Mouse (Mus musculus): Measurements from ENCODE around the gene H6pd. TPM values are rescaled to one million over a fixed set of nuclear protein-coding genes. Genes with fewer than 3 reads are reported as not detected.
A peak's percentile ranks its signal among the peaks of the same experiment; 100 is the strongest.

H6pd gene
- polyA plus RNA-seq, 1 experiment from 2014 or later = 2.0 TPM

GRCm38 (mm10) chr4:149988301-149988700 is 20.5 kb downstream of the H6pd start:
- H3K4me3 ChIP-seq (ENCODE audit: low read depth, low read length) = no peak overlapping the region
- H3K27ac ChIP-seq (ENCODE audit: low read depth, low read length) = peak overlapping the region; percentile 66; the same call in 1 of the 2 replicates
- H3K4me1 ChIP-seq (ENCODE audit: control insufficient read depth, insufficient read depth, low read length) = peaks cover 19% of the 10 kb centered on the region
- no peaks in the 10 kb centered on the region for H3K27me3 ChIP-seq (ENCODE audit: control insufficient read depth, insufficient read depth, low read length)
- H3K9me3 ChIP-seq (ENCODE audit: control insufficient read depth, low read length) = no peaks in the 10 kb centered on the region
- WGBS = 75% methylated on average over 6 of the region's 6 CpGs
- peak overlapping the region; percentile 46 for H3K4me2 ChIP-seq (ENCODE audit: low read depth, low read length)
- ATAC-seq (ENCODE audit: low read depth) = no peak
- H3K36me3 ChIP-seq (ENCODE audit: control insufficient read depth, insufficient read depth, low read length) = no peaks in the 10 kb centered on the region
- H3K9ac ChIP-seq (replicated peaks; ENCODE audit: low read depth, low read length) = no peak overlapping the region

GRCm38 (mm10) chr4:149986671-149987417 is 22.0 kb downstream of the H6pd start:
- no peak for ATAC-seq (ENCODE audit: low read depth)
- H3K9me3 ChIP-seq (ENCODE audit: control insufficient read depth, low read length) = no peaks in the 10 kb centered on the region
- WGBS = 84% methylated on average over 10 of the region's 10 CpGs

GRCm38 (mm10) chr4:149983921-149984645 is 24.7 kb downstream of the H6pd start:
- no peak for ATAC-seq (ENCODE audit: low read depth)
- 94% methylated on average over 23 of the region's 23 CpGs for WGBS

More at GRCm38 (mm10) chr4:149986671-149987417, 22.0 kb downstream of the H6pd start:
- H3K4me2 ChIP-seq (ENCODE audit: low read depth, low read length) = no peak overlapping the region
- H3K27ac ChIP-seq (ENCODE audit: low read depth, low read length) = no peak overlapping the region
- no peaks in the 10 kb centered on the region for H3K27me3 ChIP-seq (ENCODE audit: control insufficient read depth, insufficient read depth, low read length)
- no peak overlapping the region for H3K4me3 ChIP-seq (ENCODE audit: low read depth, low read length)
- H3K4me1 ChIP-seq (ENCODE audit: control insufficient read depth, insufficient read depth, low read length) = peaks cover 19% of the 10 kb centered on the region
- no peak overlapping the region for H3K9ac ChIP-seq (replicated peaks; ENCODE audit: low read depth, low read length)
- no peaks in the 10 kb centered on the region for H3K36me3 ChIP-seq (ENCODE audit: control insufficient read depth, insufficient read depth, low read length)

GRCm38 (mm10) chr4:149982154-149982553 is 26.7 kb downstream of the H6pd start:
- Histone ChIP-seq H3K4me2 (ENCODE audit: low read depth, low read length) (no peak overlapping the region), H3K27me3 (ENCODE audit: control insufficient read depth, insufficient read depth, low read length) (no peaks in the 10 kb centered on the region), H3K4me3 (ENCODE audit: low read depth, low read length) (no peak overlapping the region), H3K27ac (ENCODE audit: low read depth, low read length) (no peak overlapping the region), H3K9me3 (ENCODE audit: control insufficient read depth, low read length) (no peaks in the 10 kb centered on the region), H3K4me1 (ENCODE audit: control insufficient read depth, insufficient read depth, low read length) (no peaks in the 10 kb centered on the region; the same call in 1 of the 2 replicates), H3K36me3 (ENCODE audit: control insufficient read depth, insufficient read depth, low read length) (no peaks in the 10 kb centered on the region), H3K9ac (replicated peaks; ENCODE audit: low read depth, low read length) (no peak overlapping the region)
- WGBS = 82% methylated on average over 15 of the region's 15 CpGs
- no peak for ATAC-seq (ENCODE audit: low read depth)

More at GRCm38 (mm10) chr4:149983921-149984645, 24.7 kb downstream of the H6pd start:
- Histone ChIP-seq H3K27ac (ENCODE audit: low read depth, low read length) (no peak overlapping the region), H3K4me1 (ENCODE audit: control insufficient read depth, insufficient read depth, low read length) (peaks cover 2% of the 10 kb centered on the region), H3K4me3 (ENCODE audit: low read depth, low read length) (no peak overlapping the region), H3K9ac (replicated peaks; ENCODE audit: low read depth, low read length) (no peak overlapping the region), H3K9me3 (ENCODE audit: control insufficient read depth, low read length) (no peaks in the 10 kb centered on the region), H3K27me3 (ENCODE audit: control insufficient read depth, insufficient read depth, low read length) (no peaks in the 10 kb centered on the region), H3K36me3 (ENCODE audit: control insufficient read depth, insufficient read depth, low read length) (no peaks in the 10 kb centered on the region), H3K4me2 (ENCODE audit: low read depth, low read length) (no peak overlapping the region)

- Histone ChIP-seq H3K4me1 (ENCODE audit: control insufficient read depth, insufficient read depth, low read length) (no peaks in the 10 kb centered on the region; the same call in 1 of the 2 replicates), H3K4me2 (ENCODE audit: low read depth, low read length) (peak overlapping the region; percentile 21; the same call in 1 of the 2 replicates), H3K9ac (replicated peaks; ENCODE audit: low read depth, low read length) (0 out of 2 replicates have a peak overlapping the region, but pooled peaks have one; percentile 2), H3K9me3 (ENCODE audit: control insufficient read depth, low read length) (no peaks in the 10 kb centered on the region), H3K27ac (ENCODE audit: low read depth, low read length) (no peak overlapping the region), H3K4me3 (ENCODE audit: low read depth, low read length) (no peak overlapping the region), H3K27me3 (ENCODE audit: control insufficient read depth, insufficient read depth, low read length) (no peaks in the 10 kb centered on the region), H3K36me3 (ENCODE audit: control insufficient read depth, insufficient read depth, low read length) (no peaks in the 10 kb centered on the region)
- WGBS = 2% methylated on average over 12 of the region's 12 CpGs
- ATAC-seq (ENCODE audit: low read depth) = peak; percentile 57; the same call in 1 of the 2 replicates
Observed at GRCm38 (mm10) chr4:149979819-149980308, 29.0 kb downstream of the H6pd start.

GRCm38 (mm10) chr4:149978820-149979219 is 30.0 kb downstream of the H6pd start:
- Histone ChIP-seq H3K4me2 (ENCODE audit: low read depth, low read length) (no peak overlapping the region), H3K27me3 (ENCODE audit: control insufficient read depth, insufficient read depth, low read length) (no peaks in the 10 kb centered on the region), H3K9me3 (ENCODE audit: control insufficient read depth, low read length) (no peaks in the 10 kb centered on the region), H3K27ac (ENCODE audit: low read depth, low read length) (no peak overlapping the region), H3K4me1 (ENCODE audit: control insufficient read depth, insufficient read depth, low read length) (no peaks in the 10 kb centered on the region; the same call in 1 of the 2 replicates), H3K9ac (replicated peaks; ENCODE audit: low read depth, low read length) (no peak overlapping the region), H3K4me3 (ENCODE audit: low read depth, low read length) (no peak overlapping the region), H3K36me3 (ENCODE audit: control insufficient read depth, insufficient read depth, low read length) (no peaks in the 10 kb centered on the region)
- 88% methylated on average over 2 of the region's 2 CpGs for WGBS
- no peak for ATAC-seq (ENCODE audit: low read depth)

GRCm38 (mm10) chr4:149977801-149978544 is 30.9 kb downstream of the H6pd start:
- H3K27me3 ChIP-seq (ENCODE audit: control insufficient read depth, insufficient read depth, low read length) = no peaks in the 10 kb centered on the region
- no peak overlapping the region for H3K9ac ChIP-seq (replicated peaks; ENCODE audit: low read depth, low read length)
- no peaks in the 10 kb centered on the region; the same call in 1 of the 2 replicates for H3K4me1 ChIP-seq (ENCODE audit: control insufficient read depth, insufficient read depth, low read length)
- no peak overlapping the region for H3K4me3 ChIP-seq (ENCODE audit: low read depth, low read length)
- H3K9me3 ChIP-seq (ENCODE audit: control insufficient read depth, low read length) = no peaks in the 10 kb centered on the region
- no peaks in the 10 kb centered on the region for H3K36me3 ChIP-seq (ENCODE audit: control insufficient read depth, insufficient read depth, low read length)
- no peak overlapping the region for H3K4me2 ChIP-seq (ENCODE audit: low read depth, low read length)
- ATAC-seq (ENCODE audit: low read depth) = peak; percentile 62; the same call in 1 of the 2 replicates
- WGBS = 49% methylated on average over 17 of the region's 17 CpGs
- H3K27ac ChIP-seq (ENCODE audit: low read depth, low read length) = 0 out of 2 replicates have a peak overlapping the region, but pooled peaks have one; percentile 22

GRCm38 (mm10) chr4:149977181-149977580 is 31.6 kb downstream of the H6pd start:
- no peak overlapping the region for H3K4me2 ChIP-seq (ENCODE audit: low read depth, low read length)
- no peaks in the 10 kb centered on the region for H3K36me3 ChIP-seq (ENCODE audit: control insufficient read depth, insufficient read depth, low read length)
- WGBS = 82% methylated on average over 6 of the region's 6 CpGs
- ATAC-seq (ENCODE audit: low read depth) = no peak
- H3K9me3 ChIP-seq (ENCODE audit: control insufficient read depth, low read length) = no peaks in the 10 kb centered on the region
- no peak overlapping the region for H3K4me3 ChIP-seq (ENCODE audit: low read depth, low read length)
- H3K27me3 ChIP-seq (ENCODE audit: control insufficient read depth, insufficient read depth, low read length) = no peaks in the 10 kb centered on the region
- H3K27ac ChIP-seq (ENCODE audit: low read depth, low read length) = no peak overlapping the region
- no peak overlapping the region for H3K9ac ChIP-seq (replicated peaks; ENCODE audit: low read depth, low read length)
- H3K4me1 ChIP-seq (ENCODE audit: control insufficient read depth, insufficient read depth, low read length) = no peaks in the 10 kb centered on the region; the same call in 1 of the 2 replicates

All from neural tube, embryonic 14.5 days (tissue).